Mouse (Mus musculus): ENCODE measurements around the gene Spint3. TPM values are rescaled to one million over a fixed set of nuclear protein-coding genes. Genes with fewer than 3 reads are reported as not detected.
"Not testable (repeated sequence)": the region's sequence is repeated elsewhere in the genome, so short reads cannot be mapped to it uniquely, and the experiment has no call there.

Spint3 gene
- polyA plus RNA-seq, 1 experiment from 2014 or later, result not detected

GRCm38 (mm10) chr2:164603482-164603881 is 30.2 kb upstream of the Spint3 start:
- no peak for ATAC-seq (replicated peaks; ENCODE audit: low FRiP score, low read depth)
- Histone ChIP-seq H3K4me1 (replicated peaks; ENCODE audit: insufficient read depth, low read length) (no peaks in the 10 kb centered on the region), H3K9ac (ENCODE audit: low read depth, low read length) (no peak overlapping the region), H3K36me3 (ENCODE audit: insufficient read depth, low read length) (no peaks in the 10 kb centered on the region), H3K4me2 (ENCODE audit: low read length) (no peak overlapping the region), H3K27me3 (ENCODE audit: insufficient read depth, low read length) (no peaks in the 10 kb centered on the region), H3K9me3 (replicated peaks; ENCODE audit: low read length) (no peaks in the 10 kb centered on the region), H3K4me3 (replicated peaks; ENCODE audit: low read depth, low read length) (no peak overlapping the region), H3K27ac (no peak overlapping the region)
- DNase-seq (ENCODE audit: low spot score), result no peak
- TF ChIP-seq CTCF (IDR thresholded peaks at IDR 0.05; ENCODE audit: low read depth), result peak; percentile 26; the same call in 1 of the 2 replicates
- WGBS, result 95% methylated on average over 3 of the region's 3 CpGs

- no peak overlapping the region for H3K27ac ChIP-seq
- no peaks in the 10 kb centered on the region for H3K9me3 ChIP-seq (replicated peaks; ENCODE audit: low read length)
- TF ChIP-seq CTCF (IDR thresholded peaks at IDR 0.05; ENCODE audit: low read depth), result peak; percentile 30
- H3K4me1 ChIP-seq (replicated peaks; ENCODE audit: insufficient read depth, low read length), result no peaks in the 10 kb centered on the region
- no peaks in the 10 kb centered on the region for H3K27me3 ChIP-seq (ENCODE audit: insufficient read depth, low read length)
- H3K4me2 ChIP-seq (ENCODE audit: low read length), result no peak overlapping the region
- H3K9ac ChIP-seq (ENCODE audit: low read depth, low read length), result no peak overlapping the region
- H3K4me3 ChIP-seq (replicated peaks; ENCODE audit: low read depth, low read length), result no peak overlapping the region
- WGBS, result 78% methylated on average over 3 of the region's 3 CpGs
- ATAC-seq (replicated peaks; ENCODE audit: low FRiP score, low read depth) (no peak), DNase-seq (ENCODE audit: low spot score) (no peak)
- no peaks in the 10 kb centered on the region for H3K36me3 ChIP-seq (ENCODE audit: insufficient read depth, low read length)
These were observed 26.9 kb upstream of the Spint3 start for GRCm38 (mm10) chr2:164600179-164600578.

- no peak within 1 kb of the TSS for H3K27ac ChIP-seq
- 80% methylated on average over 4 of the region's 4 CpGs for WGBS
- no peaks in the 10 kb centered on the region for H3K36me3 ChIP-seq (ENCODE audit: insufficient read depth, low read length)
- no peak for TF ChIP-seq CTCF (IDR thresholded peaks at IDR 0.05; ENCODE audit: low read depth)
- H3K27me3 ChIP-seq (ENCODE audit: insufficient read depth, low read length), result no peaks in the 10 kb centered on the region
- no peak within 1 kb of the TSS for H3K4me3 ChIP-seq (replicated peaks; ENCODE audit: low read depth, low read length)
- no peak within 1 kb of the TSS for H3K9ac ChIP-seq (ENCODE audit: low read depth, low read length)
- H3K4me1 ChIP-seq (replicated peaks; ENCODE audit: insufficient read depth, low read length), result no peaks in the 10 kb centered on the region
- ATAC-seq (replicated peaks; ENCODE audit: low FRiP score, low read depth) (no peak), DNase-seq (ENCODE audit: low spot score) (no peak)
- H3K9me3 ChIP-seq (replicated peaks; ENCODE audit: low read length), result no peaks in the 10 kb centered on the region
- H3K4me2 ChIP-seq (ENCODE audit: low read length), result no peak within 1 kb of the TSS
These were observed 20.2 kb upstream of the Spint3 start, which contains the start of gene Eppin for GRCm38 (mm10) chr2:164593494-164593893. Gene Eppin, minus strand, starts transcription at chr2:164593594.

GRCm38 (mm10) chr2:164592014-164592413 is 18.8 kb upstream of the Spint3 start:
- Histone ChIP-seq H3K4me2 (ENCODE audit: low read length) (no peak overlapping the region), H3K4me1 (replicated peaks; ENCODE audit: insufficient read depth, low read length) (no peaks in the 10 kb centered on the region), H3K9me3 (replicated peaks; ENCODE audit: low read length) (no peaks in the 10 kb centered on the region), H3K27me3 (ENCODE audit: insufficient read depth, low read length) (no peaks in the 10 kb centered on the region), H3K9ac (ENCODE audit: low read depth, low read length) (no peak overlapping the region), H3K36me3 (ENCODE audit: insufficient read depth, low read length) (no peaks in the 10 kb centered on the region), H3K27ac (no peak overlapping the region), H3K4me3 (replicated peaks; ENCODE audit: low read depth, low read length) (no peak overlapping the region)
- TF ChIP-seq CTCF (IDR thresholded peaks at IDR 0.05; ENCODE audit: low read depth), result peak; percentile 87
- 4% methylated on average over 4 of the region's 4 CpGs for WGBS
- ATAC-seq (replicated peaks; ENCODE audit: low FRiP score, low read depth) (no peak), DNase-seq (ENCODE audit: low spot score) (peak; percentile 79)

GRCm38 (mm10) chr2:164585025-164585725 is 11.9 kb upstream of the Spint3 start, which contains the start of gene Wfdc6a:
Gene Wfdc6a, minus strand, starts transcription at chr2:164585447.
- not testable (repeated sequence) for H3K4me3 ChIP-seq (replicated peaks; ENCODE audit: low read depth, low read length); H3K4me1 ChIP-seq (replicated peaks; ENCODE audit: insufficient read depth, low read length); H3K36me3 ChIP-seq (ENCODE audit: insufficient read depth, low read length); H3K4me2 ChIP-seq (ENCODE audit: low read length); H3K9me3 ChIP-seq (replicated peaks; ENCODE audit: low read length); H3K27me3 ChIP-seq (ENCODE audit: insufficient read depth, low read length); H3K27ac ChIP-seq; DNase-seq (ENCODE audit: low spot score); ATAC-seq (replicated peaks; ENCODE audit: low FRiP score, low read depth); H3K9ac ChIP-seq (ENCODE audit: low read depth, low read length)
- 37% methylated on average over 13 of the region's 13 CpGs for WGBS

GRCm38 (mm10) chr2:164567460-164567859 is 5.8 kb downstream of the Spint3 start:
- Histone ChIP-seq H3K4me3 (replicated peaks; ENCODE audit: low read depth, low read length) (no peak overlapping the region), H3K4me2 (ENCODE audit: low read length) (no peak overlapping the region), H3K9me3 (replicated peaks; ENCODE audit: low read length) (no peaks in the 10 kb centered on the region), H3K27me3 (ENCODE audit: insufficient read depth, low read length) (no peaks in the 10 kb centered on the region), H3K9ac (ENCODE audit: low read depth, low read length) (no peak overlapping the region), H3K27ac (no peak overlapping the region), H3K36me3 (ENCODE audit: insufficient read depth, low read length) (no peaks in the 10 kb centered on the region), H3K4me1 (replicated peaks; ENCODE audit: insufficient read depth, low read length) (0 out of 2 replicates have a peak, but pooled peaks cover 5% of the 10 kb centered on the region)
- ATAC-seq (replicated peaks; ENCODE audit: low FRiP score, low read depth) (no peak), DNase-seq (ENCODE audit: low spot score) (no peak)
- WGBS, result 78% methylated on average over 5 of the region's 5 CpGs
- no peak for TF ChIP-seq CTCF (IDR thresholded peaks at IDR 0.05; ENCODE audit: low read depth)
